Mouse (Mus musculus) forebrain, embryonic 16.5 days (tissue): ENCODE results near the gene Denr. TPM values are rescaled to one million over a fixed set of nuclear protein-coding genes. Genes with fewer than 3 reads are reported as not detected.

ENCODE experiments used
- ATAC-seq: fragments of 200-750 bp; cut with Nextera tagmentation; 2 replicates; pipeline ENCODE4 v1.8.0; 2017; ENCODE audit warnings: mild to moderate bottlenecking, moderate library complexity
- H3K27ac ChIP-seq: fragments of 300-500 bp; sonication (generic); 2 replicates; pipeline ENCODE4 v1.5.1; 2014; ENCODE audit warnings: low read length, control low read depth
- H3K27me3 ChIP-seq: fragments of 300-500 bp; sonication (generic); replicated peaks from 2 replicates; pipeline ENCODE4 v1.6.1; 2014; ENCODE audit warnings: low read length; ENCODE audit not compliant: control insufficient read depth, insufficient read depth
- H3K36me3 ChIP-seq: fragments of 300-500 bp; sonication (generic); 2 replicates; pipeline ENCODE4 v1.6.1; 2014; ENCODE audit not compliant: control insufficient read depth, insufficient read depth
- H3K4me1 ChIP-seq: fragments of 300-500 bp; sonication (generic); replicated peaks from 2 replicates; pipeline ENCODE4 v1.6.1; 2014; ENCODE audit warnings: low read length; ENCODE audit not compliant: control insufficient read depth, insufficient read depth
- H3K4me2 ChIP-seq: fragments of 300-500 bp; sonication (generic); 2 replicates; pipeline ENCODE4 v1.6.1; 2014; ENCODE audit warnings: mild to moderate bottlenecking, low read length, control low read depth
- H3K4me3 ChIP-seq: fragments of 300-500 bp; sonication (generic); replicated peaks from 2 replicates; pipeline ENCODE4 v1.5.1; 2014; ENCODE audit warnings: mild to moderate bottlenecking, low read length, control low read depth
- H3K9ac ChIP-seq: fragments of 300-500 bp; sonication (generic); replicated peaks from 2 replicates; pipeline ENCODE4 v1.6.1; 2014; ENCODE audit warnings: low read depth, low read length, control low read depth
- H3K9me3 ChIP-seq: fragments of 300-500 bp; sonication (generic); 2 replicates; pipeline ENCODE4 v1.6.1; 2016; ENCODE audit warnings: low read length; ENCODE audit not compliant: control insufficient read depth
- WGBS: fragments of 180-500 bp; shearing (Covaris S2); extraction: QIAGEN DNeasy Blood & Tissue Kit; methylation state at CpG from one replicate; pipeline ENCODE4 v1.1.7; 2014; 5-methylcytosine and 5-hydroxymethylcytosine counted together
- polyA plus RNA-seq: library from polyadenylated mRNA; unstranded; fragments of >200 nt; fragmentation: Nextera tagmentation; extraction: Ambion mirVana; gene quantifications from 2 replicates; pipeline ENCODE4 v1.2.1, GENCODE M21; 2015

Denr gene
- polyA plus RNA-seq, 1 experiment from 2014 or later: 129 TPM

DNA sequence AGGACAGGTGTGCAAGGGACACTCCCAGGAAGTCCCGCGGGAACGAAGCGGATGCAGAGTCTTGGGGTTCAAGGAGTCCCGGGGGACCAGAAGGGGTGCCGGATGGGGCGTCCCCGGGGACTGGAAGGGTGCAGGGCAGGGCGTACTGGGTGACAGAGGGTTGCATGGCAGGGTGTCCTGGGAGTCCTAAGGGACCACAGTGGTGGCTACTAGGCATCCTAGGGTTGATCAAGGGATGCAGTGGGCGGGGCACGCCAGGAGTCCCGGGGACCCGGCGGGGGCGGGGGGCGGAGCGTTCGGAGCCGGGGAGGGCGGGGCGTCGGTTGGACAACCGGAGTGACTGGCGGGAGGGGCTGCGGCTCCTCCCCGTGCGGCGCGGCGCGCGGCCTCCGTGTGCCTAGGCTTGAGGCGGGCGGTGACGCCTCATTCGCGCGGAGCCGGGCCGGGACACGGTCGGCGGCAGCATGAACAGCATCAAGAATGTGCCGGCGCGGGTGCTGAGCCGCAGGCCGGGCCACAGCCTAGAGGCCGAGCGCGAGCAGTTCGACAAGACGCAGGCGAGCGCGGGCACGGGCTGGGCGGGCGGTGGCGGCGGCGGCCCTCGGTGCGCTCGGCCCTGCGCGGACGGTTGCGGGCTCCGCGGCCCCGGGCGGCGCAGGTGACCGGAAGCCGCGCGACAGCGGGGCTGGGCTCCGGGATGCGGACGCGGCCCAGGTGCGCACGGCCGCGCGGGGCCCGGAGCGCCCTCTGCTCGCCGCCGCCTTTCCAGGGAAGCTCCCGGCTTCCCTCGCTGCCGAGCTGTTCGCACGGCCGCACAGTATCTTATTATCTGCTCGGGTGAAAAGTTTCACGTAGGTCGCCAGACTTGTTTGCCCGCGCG is 66.6 kb downstream of the Denr start, which contains the start of gene Hip1r:
Gene Hip1r, plus strand, starts transcription at position 330 of the 880 bp plus-strand sequence.
- peak within 1 kb of the TSS; percentile 79 for H3K9ac ChIP-seq
- H3K27me3 ChIP-seq: no peaks in the 10 kb centered on the region
- H3K36me3 ChIP-seq: no peaks in the 10 kb centered on the region
- peaks cover 21% of the 10 kb centered on the region for H3K4me1 ChIP-seq
- ATAC-seq: peak; percentile 82
- no peak within 1 kb of the TSS for H3K27ac ChIP-seq
- H3K4me2 ChIP-seq: peak within 1 kb of the TSS; percentile 87
- no peaks in the 10 kb centered on the region for H3K9me3 ChIP-seq
- under 1% methylated on average over 96 of the region's 106 CpGs for WGBS
- H3K4me3 ChIP-seq: peak within 1 kb of the TSS; percentile 78

DNA sequence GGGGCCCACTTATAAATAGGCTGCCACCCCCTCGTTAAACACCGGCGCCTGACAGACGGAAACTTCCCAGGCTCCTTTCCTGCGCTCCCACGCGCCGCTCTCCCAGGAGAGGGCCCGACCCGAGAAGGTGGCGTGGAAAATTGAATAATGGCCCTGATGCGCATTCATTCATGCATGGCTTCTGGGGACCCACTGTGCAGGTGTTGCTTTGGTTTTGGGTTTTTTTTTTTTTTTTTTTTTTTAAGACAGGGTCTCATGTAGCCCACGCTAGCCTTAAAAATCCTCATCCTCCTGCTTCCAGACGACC is 67.2 kb downstream of the Denr start:
- Histone ChIP-seq H3K4me1 (peaks cover 21% of the 10 kb centered on the region), H3K4me2 (peak overlapping the region; percentile 87), H3K9ac (peak overlapping the region; percentile 79), H3K9me3 (no peaks in the 10 kb centered on the region), H3K27ac (no peak overlapping the region), H3K27me3 (no peaks in the 10 kb centered on the region), H3K36me3 (no peaks in the 10 kb centered on the region), H3K4me3 (peak overlapping the region; percentile 78)
- WGBS: 2% methylated on average over 14 of the region's 14 CpGs
- no peak for ATAC-seq

DNA sequence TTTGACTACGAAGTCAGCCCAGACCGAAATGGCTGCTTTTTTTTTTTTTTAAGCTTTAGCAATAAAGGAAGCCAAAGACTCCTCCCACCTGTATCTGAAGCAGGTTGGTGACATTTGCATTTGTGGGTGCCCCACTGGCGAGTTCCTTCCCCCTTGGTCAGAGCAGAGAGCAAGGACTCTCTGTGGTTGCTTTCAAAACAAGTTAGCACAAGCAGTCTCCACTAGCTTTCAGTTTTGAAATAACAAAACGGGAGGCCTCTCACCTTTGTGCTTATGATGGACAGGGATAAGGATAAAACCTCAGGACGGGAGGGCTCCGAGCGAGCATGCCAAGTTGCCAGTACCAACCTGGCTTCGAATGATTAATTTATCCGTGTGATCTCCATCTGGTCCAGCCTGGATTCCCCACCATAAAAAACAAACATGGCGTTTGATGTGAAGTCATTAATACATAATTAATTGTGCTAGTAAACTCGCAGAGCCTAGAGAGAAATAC is 67.7 kb downstream of the Denr start:
- no peaks in the 10 kb centered on the region for H3K36me3 ChIP-seq
- peak overlapping the region; percentile 87 for H3K4me2 ChIP-seq
- WGBS: 16% methylated on average over 11 of the region's 11 CpGs
- H3K27me3 ChIP-seq: no peaks in the 10 kb centered on the region
- peak overlapping the region; percentile 78 for H3K4me3 ChIP-seq
- no peak overlapping the region for H3K27ac ChIP-seq
- H3K9ac ChIP-seq: peak overlapping the region; percentile 79; the same call in 1 of the 2 replicates
- H3K4me1 ChIP-seq: peaks cover 21% of the 10 kb centered on the region
- ATAC-seq: no peak
- H3K9me3 ChIP-seq: no peaks in the 10 kb centered on the region

DNA sequence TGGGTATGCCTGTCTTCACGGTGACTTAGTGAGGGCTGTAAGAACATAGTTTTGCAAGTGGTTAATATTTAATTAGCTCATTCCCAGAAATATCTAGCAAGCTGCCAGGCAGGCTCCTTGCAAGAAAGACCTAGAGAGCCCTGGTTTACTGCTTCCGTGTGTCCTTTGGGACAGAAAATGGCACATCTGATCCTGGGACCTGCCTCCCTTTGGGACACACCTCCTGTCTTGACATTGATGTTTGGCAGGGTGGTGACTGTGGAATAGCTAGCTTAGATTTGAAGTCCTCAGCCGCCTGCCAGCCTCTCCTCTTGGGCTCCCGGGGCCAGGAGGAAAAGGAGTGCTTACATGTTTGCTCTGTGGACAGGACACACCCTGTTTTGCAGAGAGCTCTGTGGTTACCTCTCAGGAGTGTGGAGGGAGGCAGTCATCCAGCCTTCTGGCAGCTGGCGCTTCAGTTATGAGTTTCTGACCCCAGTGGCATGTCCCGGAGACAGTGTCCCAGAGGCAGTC is 68.7 kb downstream of the Denr start:
- ATAC-seq: no peak
- H3K27ac ChIP-seq: no peak overlapping the region
- no peaks in the 10 kb centered on the region for H3K36me3 ChIP-seq
- no peak overlapping the region for H3K9ac ChIP-seq
- no peak overlapping the region for H3K4me2 ChIP-seq
- H3K4me1 ChIP-seq: peaks cover 21% of the 10 kb centered on the region
- H3K27me3 ChIP-seq: no peaks in the 10 kb centered on the region
- WGBS: 72% methylated on average over 6 of the region's 6 CpGs
- no peaks in the 10 kb centered on the region for H3K9me3 ChIP-seq
- H3K4me3 ChIP-seq: no peak overlapping the region

DNA sequence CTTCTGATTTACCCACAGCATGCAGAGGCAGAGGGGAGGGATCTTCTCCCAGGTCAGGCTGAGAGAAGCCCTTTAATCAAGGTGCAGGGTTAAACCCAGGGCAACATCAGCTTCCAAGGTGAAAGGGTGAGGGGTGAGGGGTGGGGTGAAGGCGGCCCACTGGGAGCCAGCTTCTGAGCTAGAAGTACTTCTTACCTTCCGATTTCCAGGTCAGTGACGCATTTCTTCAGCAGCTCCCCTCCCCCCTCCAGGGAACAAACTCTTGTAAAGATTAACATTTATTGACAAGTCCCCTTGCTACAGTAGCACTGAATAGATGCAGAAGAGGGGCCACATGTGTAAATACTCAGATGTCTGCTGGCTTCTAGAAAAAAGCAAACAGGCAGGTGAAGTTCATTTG is 70.3 kb downstream of the Denr start:
- Histone ChIP-seq H3K9me3 (no peaks in the 10 kb centered on the region), H3K36me3 (no peaks in the 10 kb centered on the region), H3K4me2 (no peak overlapping the region), H3K27me3 (no peaks in the 10 kb centered on the region), H3K9ac (no peak overlapping the region), H3K4me1 (peaks cover 24% of the 10 kb centered on the region), H3K4me3 (no peak overlapping the region), H3K27ac (no peak overlapping the region)
- 48% methylated on average over 3 of the region's 3 CpGs for WGBS
- ATAC-seq: no peak

DNA sequence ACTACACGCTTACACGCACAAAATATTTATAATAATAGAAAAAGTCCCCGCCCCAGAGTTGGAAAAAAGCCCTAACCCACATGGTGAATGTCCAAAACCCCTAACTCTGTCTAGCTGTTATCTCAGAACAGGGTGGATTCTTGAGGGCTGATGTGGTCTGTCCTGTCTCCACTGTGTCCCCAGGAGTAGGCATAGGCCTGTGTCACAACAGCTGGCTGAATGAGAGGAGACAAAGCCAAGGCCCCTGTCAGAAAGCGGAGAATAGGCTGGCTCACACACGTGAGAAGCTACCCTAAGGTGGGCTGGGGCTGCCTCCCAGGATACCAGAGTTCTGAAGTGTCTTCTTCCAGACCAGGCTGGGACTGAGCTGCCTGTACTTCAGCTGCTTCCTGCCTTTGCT is 71.2 kb downstream of the Denr start:
- H3K36me3 ChIP-seq: no peaks in the 10 kb centered on the region
- H3K9ac ChIP-seq: no peak overlapping the region
- H3K27ac ChIP-seq: no peak overlapping the region
- peaks cover 23% of the 10 kb centered on the region for H3K4me1 ChIP-seq
- H3K9me3 ChIP-seq: no peaks in the 10 kb centered on the region
- no peak overlapping the region for H3K4me3 ChIP-seq
- H3K27me3 ChIP-seq: no peaks in the 10 kb centered on the region
- 76% methylated on average over 5 of the region's 5 CpGs for WGBS
- H3K4me2 ChIP-seq: no peak overlapping the region
- no peak for ATAC-seq

Other genes starting within 250 kb of the Denr start
- gene Clip1, start 222.6 kb upstream of the Denr start, polyA plus RNA-seq: 83.1 and 93.0 TPM in 2 replicates
- gene Zcchc8, start 186.1 kb upstream of the Denr start, polyA plus RNA-seq: 92.7 and 96.1 TPM in 2 replicates
- 145 and 163 TPM in 2 replicates for gene Rsrc2, start 157.8 kb upstream of the Denr start, polyA plus RNA-seq
- 12.6 and 12.8 TPM in 2 replicates for gene Kntc1, start 157.5 kb upstream of the Denr start, polyA plus RNA-seq
- gene Hcar2, start 41.7 kb upstream of the Denr start, polyA plus RNA-seq: not detected in 2 replicates
- 0.54 and 0.58 TPM in 2 replicates for gene Hcar1, start 27.2 kb upstream of the Denr start, polyA plus RNA-seq
- gene Gm43518, start 20.2 kb downstream of the Denr start, polyA plus RNA-seq: 2.3 and 2.4 TPM in 2 replicates
- gene Ccdc62, start 23.5 kb downstream of the Denr start, polyA plus RNA-seq: 3.0 and 4.9 TPM in 2 replicates
- 33.3 and 35.7 TPM in 2 replicates for gene Hip1r, start 66.5 kb downstream of the Denr start, polyA plus RNA-seq
- gene Vps37b, start 125.1 kb downstream of the Denr start, polyA plus RNA-seq: 104 and 112 TPM in 2 replicates
- gene Abcb9, start 188.6 kb downstream of the Denr start, polyA plus RNA-seq: 11.3 and 13.4 TPM in 2 replicates
- 37.4 and 38.6 TPM in 2 replicates for gene Ogfod2, start 205.1 kb downstream of the Denr start, polyA plus RNA-seq
- 66.1 and 71.0 TPM in 2 replicates for gene Arl6ip4, start 208.9 kb downstream of the Denr start, polyA plus RNA-seq